Mouse (Mus musculus) small intestine, adult 2 months (tissue): Measurements from ENCODE around the gene Nav2.

ENCODE experiments used
- CTCF ChIP-seq: fragments of 200-500 bp; IDR thresholded peaks from 2 replicates; pipeline ENCODE4 v1.5.1; 2012; ENCODE audit warnings: low read depth, mild to moderate bottlenecking, control low read depth, inconsistent platforms, low read length, moderate library complexity, mixed read lengths; ENCODE audit not compliant: insufficient replicate concordance, insufficient read length; ENCODE audit errors: extremely low read depth
- POLR2A ChIP-seq: fragments of 200-500 bp; IDR thresholded peaks from 2 replicates; pipeline ENCODE4 v1.6.1; 2012; ENCODE audit warnings: low read depth, mild to moderate bottlenecking, control low read depth, inconsistent platforms, low read length, moderate library complexity

GRCm38 (mm10) chr7:49246240-49246578 is 337.7 kb downstream of the Nav2 start:
- TF ChIP-seq CTCF = no peak
- TF ChIP-seq POLR2A = no peak
